Mouse (Mus musculus) MEL (cell line): ENCODE measurements around the gene Emilin1. TPM values are rescaled to one million over a fixed set of nuclear protein-coding genes. Genes with fewer than 3 reads are reported as not detected.

Source experiments
- DNase-seq: peaks from one replicate; pipeline ENCODE4 v3.0.0; 2011; ENCODE audit warnings: low read depth, low spot score
- H3K27ac ChIP-seq: 2 replicates; pipeline ENCODE4 v1.5.1; 2012; ENCODE audit warnings: low read depth, mild to moderate bottlenecking, control low read depth, low read length, moderate library complexity; ENCODE audit not compliant: control insufficient read depth
- H3K27me3 ChIP-seq, 2 experiments: fragments of 150-350 bp in 1 of 2; sonication (generic) in 1 of 2; 2 replicates each; pipeline ENCODE4 v1.6.1; 2012; ENCODE audit warnings: low read length in 2 of 2, mild to moderate bottlenecking in 2 of 2, improper control_type of control experiment in 1 of 2, moderate library complexity in 1 of 2; ENCODE audit not compliant: insufficient read depth in 2 of 2, control insufficient read depth in 1 of 2
- H3K36me3 ChIP-seq, 2 experiments: 2 replicates each; pipeline ENCODE4 v1.6.1; 2012 to 2014; ENCODE audit warnings: low read length in 2 of 2, improper control_type of control experiment in 1 of 2, inconsistent platforms in 1 of 2, mild to moderate bottlenecking in 1 of 2; ENCODE audit not compliant: insufficient read depth in 2 of 2, control insufficient read depth in 1 of 2
- H3K4me1 ChIP-seq, 2 experiments: fragments of 150-350 bp in 1 of 2; sonication (generic) in 1 of 2; 2 replicates each; pipeline ENCODE4 v1.6.1; 2012; ENCODE audit warnings: low read length in 2 of 2, improper control_type of control experiment in 1 of 2, mild to moderate bottlenecking in 1 of 2; ENCODE audit not compliant: insufficient read depth in 2 of 2, control insufficient read depth in 1 of 2
- H3K4me3 ChIP-seq, 2 experiments: fragments of 150-350 bp in 1 of 2; sonication (generic) in 1 of 2; 2 replicates each; pipeline ENCODE4 v1.5.1; 2012; ENCODE audit warnings: low read depth in 2 of 2, low read length in 2 of 2, mild to moderate bottlenecking in 2 of 2, moderate library complexity in 2 of 2, control low read depth in 1 of 2, improper control_type of control experiment in 1 of 2; ENCODE audit not compliant: control insufficient read depth in 1 of 2, insufficient read depth in 1 of 2
- H3K79me2 ChIP-seq: 2 replicates; pipeline ENCODE4 v1.6.1; 2012; ENCODE audit warnings: mild to moderate bottlenecking, low read length, moderate library complexity; ENCODE audit not compliant: control insufficient read depth, poor library complexity, insufficient read depth
- H3K9ac ChIP-seq: 2 replicates; pipeline ENCODE4 v1.6.1; 2012; ENCODE audit warnings: low read depth, mild to moderate bottlenecking, control low read depth, low read length, moderate library complexity; ENCODE audit not compliant: control insufficient read depth, poor library complexity, severe bottlenecking
- H3K9me3 ChIP-seq: fragments of 150-350 bp; sonication (generic); replicated peaks from 2 replicates; pipeline ENCODE4 v1.6.1; 2012; ENCODE audit warnings: mild to moderate bottlenecking, low read length, improper control_type of control experiment, moderate library complexity; ENCODE audit not compliant: insufficient read depth
- CHD1 ChIP-seq: IDR thresholded peaks from 2 replicates; pipeline ENCODE4 v1.6.1; 2012; ENCODE audit warnings: low read depth, mild to moderate bottlenecking, inconsistent platforms, low read length, improper control_type of control experiment
- CTCF ChIP-seq, 3 experiments: IDR thresholded peaks in 2 of 3; conservative IDR thresholded peaks in 1 of 3; 2 replicates each; pipeline ENCODE4 v1.5.1; 2011 to 2012; ENCODE audit warnings: low read length in 3 of 3, low read depth in 2 of 3, mild to moderate bottlenecking in 2 of 3, improper control_type of control experiment in 1 of 3, inconsistent platforms in 1 of 3, mixed read lengths in 1 of 3, moderate library complexity in 1 of 3; ENCODE audit not compliant: control insufficient read depth in 1 of 3, insufficient read depth in 1 of 3, poor library complexity in 1 of 3, severe bottlenecking in 1 of 3
- E2F4 ChIP-seq: IDR thresholded peaks from 2 replicates; pipeline ENCODE4 v1.6.1; 2011; ENCODE audit warnings: low read depth, low read length, improper control_type of control experiment, borderline replicate concordance
- EP300 ChIP-seq, 2 experiments: IDR thresholded peaks; 2 replicates each; pipeline ENCODE4 v1.6.1; 2011; ENCODE audit warnings: improper control_type of control experiment in 2 of 2, low read length in 2 of 2, low read depth in 1 of 2, mild to moderate bottlenecking in 1 of 2
- ETS1 ChIP-seq: IDR thresholded peaks from 2 replicates; pipeline ENCODE4 v1.6.1; 2012; ENCODE audit warnings: low read depth, mild to moderate bottlenecking, inconsistent platforms, low read length, improper control_type of control experiment, moderate library complexity
- HCFC1 ChIP-seq: IDR thresholded peaks from 2 replicates; pipeline ENCODE4 v1.6.1; 2012; ENCODE audit warnings: low read depth, mild to moderate bottlenecking, inconsistent platforms, low read length, improper control_type of control experiment, moderate library complexity
- MAZ ChIP-seq: IDR thresholded peaks from 2 replicates; pipeline ENCODE4 v1.6.1; 2012; ENCODE audit warnings: low read depth, mild to moderate bottlenecking, inconsistent platforms, low read length, improper control_type of control experiment
- MEF2A ChIP-seq: IDR thresholded peaks from 2 replicates; pipeline ENCODE4 v1.6.1; 2014; ENCODE audit warnings: low read depth, mild to moderate bottlenecking, inconsistent platforms, low read length, improper control_type of control experiment; ENCODE audit not compliant: poor library complexity, insufficient replicate concordance, severe bottlenecking; ENCODE audit errors: extremely low read depth
- MXI1 ChIP-seq: IDR thresholded peaks from 2 replicates; pipeline ENCODE4 v1.6.1; 2011; ENCODE audit warnings: mild to moderate bottlenecking, low read depth, low read length, improper control_type of control experiment
- NRF1 ChIP-seq: IDR thresholded peaks from 2 replicates; pipeline ENCODE4 v1.6.1; 2014; ENCODE audit warnings: low read depth, mild to moderate bottlenecking, inconsistent platforms, low read length, improper control_type of control experiment, moderate library complexity; ENCODE audit not compliant: poor library complexity, insufficient read depth, severe bottlenecking
- POLR2AphosphoS5 ChIP-seq: IDR thresholded peaks from 2 replicates; pipeline ENCODE4 v1.6.1; 2012; ENCODE audit warnings: low read depth, borderline replicate concordance, mild to moderate bottlenecking, inconsistent platforms, low read length, moderate library complexity, mixed read lengths
- TCF12 ChIP-seq: IDR thresholded peaks from 2 replicates; pipeline ENCODE4 v1.6.1; 2014; ENCODE audit warnings: low read depth, mild to moderate bottlenecking, inconsistent platforms, low read length, improper control_type of control experiment, moderate library complexity
- ZC3H11A ChIP-seq: IDR thresholded peaks from 2 replicates; pipeline ENCODE4 v1.6.1; 2012; ENCODE audit warnings: low read depth, mild to moderate bottlenecking, inconsistent platforms, low read length, improper control_type of control experiment
- ZKSCAN1 ChIP-seq: IDR thresholded peaks from 2 replicates; pipeline ENCODE4 v1.6.1; 2012; ENCODE audit warnings: low read depth, mild to moderate bottlenecking, inconsistent platforms, low read length, improper control_type of control experiment, moderate library complexity
- ZMIZ1 ChIP-seq: IDR thresholded peaks from 2 replicates; pipeline ENCODE4 v1.6.1; 2012; ENCODE audit warnings: low read depth, mild to moderate bottlenecking, inconsistent platforms, low read length, improper control_type of control experiment, moderate library complexity
- ZNF384 ChIP-seq: IDR thresholded peaks from 2 replicates; pipeline ENCODE4 v1.6.1; 2012; ENCODE audit warnings: low read depth, mild to moderate bottlenecking, inconsistent platforms, low read length, improper control_type of control experiment
- polyA plus RNA-seq, 2 experiments: library from polyadenylated mRNA; stranded (reverse) in 1 of 2; unstranded in 1 of 2; fragments of >175 nt in 1 of 2; fragments of >200 nt in 1 of 2; gene quantifications; 2 replicates each; pipeline versions ENCODE4 v1.2.1 to v1.2.4; 2012; ENCODE audit warnings: low replicate concordance in 2 of 2, low read depth in 1 of 2; ENCODE audit not compliant: insufficient read length in 2 of 2, insufficient read depth in 1 of 2, missing spikeins in 1 of 2
- total RNA-seq: library from RNA; depleted of rRNA; stranded (reverse); fragments of 300-350 nt; gene quantifications from 2 replicates; pipeline ENCODE4 v1.2.3, GENCODE M21; 2012

Gene Emilin1
- total and polyA plus RNA-seq, 3 experiments: 1.3 to 2.0 TPM; not detected in 1

- Histone ChIP-seq H3K79me2 (peaks cover 14% of the 10 kb centered on the region), H3K4me1 (peaks cover 5 to 11% of the 10 kb centered on the region in 2 experiments; a peak in 3 of 4 replicates), H3K27ac (no peak overlapping the region), H3K9ac (peak overlapping the region; percentile 69), H3K36me3 (peaks cover 0 to 2% of the 10 kb centered on the region in 2 experiments; a peak in 1 of 4 replicates), H3K9me3 (no peaks in the 10 kb centered on the region), H3K27me3 (no peaks in the 10 kb centered on the region), H3K4me3 (peak overlapping the region; percentile 74 to 89)
- no peak for DNase-seq
- TF ChIP-seq MAZ (0 out of 2 replicates have a peak, but pooled peaks have one; percentile 9), CHD1 (no peak)
Observed at GRCm38 (mm10) chr5:30923119-30923518, 9.9 kb downstream of the Emilin1 start.

- no peak overlapping the region for H3K9ac ChIP-seq
- no peak for DNase-seq
- TF ChIP-seq NRF1 (no peak), E2F4 (no peak), HCFC1 (no peak), MEF2A (no peak), MXI1 (no peak), ZC3H11A (no peak), CTCF (IDR thresholded peaks at IDR 0.05 in 2 of 3, conservative IDR thresholded peaks at IDR 0.05 in 1 of 3; ENCODE audit: control insufficient read depth in 1 of 3, insufficient read depth in 1 of 3, low read depth in 2 of 3, low read length in 3 of 3, poor library complexity in 1 of 3, severe bottlenecking in 1 of 3) (no peak), ZKSCAN1 (no peak)
- TF ChIP-seq, all 39 proteins: peak for 0
- H3K27me3 ChIP-seq: no peaks in the 10 kb centered on the region
- H3K9me3 ChIP-seq: no peaks in the 10 kb centered on the region
- no peak overlapping the region for H3K4me3 ChIP-seq
- H3K4me1 ChIP-seq: peaks cover 5 to 11% of the 10 kb centered on the region in 2 experiments; a peak in 3 of 4 replicates
- peaks cover 14% of the 10 kb centered on the region for H3K79me2 ChIP-seq
- H3K27ac ChIP-seq: no peak overlapping the region
- peaks cover 0 to 2% of the 10 kb centered on the region in 2 experiments; a peak in 1 of 4 replicates for H3K36me3 ChIP-seq
Observed at GRCm38 (mm10) chr5:30924614-30925013, 11.4 kb downstream of the Emilin1 start.

- Histone ChIP-seq H3K27ac (no peak overlapping the region), H3K79me2 (peaks cover 14% of the 10 kb centered on the region), H3K4me1 (peaks cover 5 to 10% of the 10 kb centered on the region in 2 experiments; a peak in 3 of 4 replicates), H3K9me3 (no peaks in the 10 kb centered on the region), H3K36me3 (peaks cover 0 to 2% of the 10 kb centered on the region in 2 experiments; a peak in 1 of 4 replicates), H3K27me3 (no peaks in the 10 kb centered on the region), H3K4me3 (no peak overlapping the region), H3K9ac (no peak overlapping the region)
- TF ChIP-seq EP300 (IDR thresholded peaks at IDR 0.05; ENCODE audit: low read depth in 1 of 2, low read length in 2 of 2) (no peak), ZNF384 (no peak), POLR2AphosphoS5 (no peak), ETS1 (no peak), ZMIZ1 (no peak), TCF12 (no peak)
- no peak for DNase-seq
Observed at GRCm38 (mm10) chr5:30925217-30925616, 12.0 kb downstream of the Emilin1 start.
